Mouse (Mus musculus) limb, embryonic 13.5 days (tissue): ENCODE results near the gene Dcun1d4. TPM values are rescaled to one million over a fixed set of nuclear protein-coding genes. Genes with fewer than 3 reads are reported as not detected.
A peak's percentile ranks its signal among the peaks of the same experiment; 100 is the strongest.

ENCODE experiments used
- ATAC-seq: fragments of 200-750 bp; cut with Nextera tagmentation; 2 replicates; pipeline ENCODE4 v1.8.0; 2017; ENCODE audit warnings: low read depth, moderate number of reproducible peaks, moderate TSS enrichment; ENCODE audit not compliant: low FRiP score
- H3K27ac ChIP-seq: fragments of 300-500 bp; sonication (generic); 2 replicates; pipeline ENCODE4 v1.5.1; 2015; ENCODE audit warnings: inconsistent platforms, mild to moderate bottlenecking, moderate library complexity
- H3K27me3 ChIP-seq: fragments of 300-500 bp; sonication (generic); 2 replicates; pipeline ENCODE4 v1.6.1; 2015; ENCODE audit warnings: mild to moderate bottlenecking, inconsistent platforms
- H3K36me3 ChIP-seq: fragments of 300-500 bp; sonication (generic); 2 replicates; pipeline ENCODE4 v1.6.1; 2015; ENCODE audit warnings: inconsistent platforms, mild to moderate bottlenecking, moderate library complexity
- H3K4me1 ChIP-seq: fragments of 300-500 bp; sonication (generic); 2 replicates; pipeline ENCODE4 v1.6.1; 2015; ENCODE audit warnings: inconsistent platforms
- H3K4me2 ChIP-seq: fragments of 300-500 bp; sonication (generic); replicated peaks from 2 replicates; pipeline ENCODE4 v1.6.1; 2015; ENCODE audit warnings: inconsistent platforms, mild to moderate bottlenecking, moderate library complexity
- H3K4me3 ChIP-seq: fragments of 300-500 bp; sonication (generic); 2 replicates; pipeline ENCODE4 v1.5.1; 2015; ENCODE audit warnings: moderate library complexity, mild to moderate bottlenecking, inconsistent platforms
- H3K9ac ChIP-seq: fragments of 300-500 bp; sonication (generic); 2 replicates; pipeline ENCODE4 v1.6.1; 2015; ENCODE audit warnings: mild to moderate bottlenecking, inconsistent platforms
- H3K9me3 ChIP-seq: fragments of 300-500 bp; sonication (generic); 2 replicates; pipeline ENCODE4 v1.6.1; 2016; ENCODE audit warnings: inconsistent platforms
- WGBS: fragments of 180-500 bp; shearing (Covaris S2); methylation state at CpG from one replicate; pipeline ENCODE4 v1.1.7; 2015; 5-methylcytosine and 5-hydroxymethylcytosine counted together
- polyA plus RNA-seq: library from polyadenylated mRNA; unstranded; fragments of >200 nt; fragmentation: Nextera tagmentation; extraction: Ambion mirVana; gene quantifications from 2 replicates; pipeline ENCODE4 v1.2.1, GENCODE M21; 2015

The Dcun1d4 gene
- polyA plus RNA-seq, result 31.9 and 32.7 TPM in 2 replicates

GRCm38 (mm10) chr5:73480700-73481099 lies at the start of gene Dcun1d4:
Gene Dcun1d4 (plus strand): TSS chr5:73481000.
- Histone ChIP-seq H3K27ac (no peak within 1 kb of the TSS), H3K4me2 (no peak within 1 kb of the TSS), H3K9ac (no peak within 1 kb of the TSS), H3K4me1 (no peaks in the 10 kb centered on the region), H3K36me3 (no peaks in the 10 kb centered on the region), H3K4me3 (no peak within 1 kb of the TSS), H3K9me3 (no peaks in the 10 kb centered on the region), H3K27me3 (no peaks in the 10 kb centered on the region)
- 85% methylated on average over 7 of the region's 7 CpGs for WGBS
- ATAC-seq, result no peak

GRCm38 (mm10) chr5:73431581-73431980 lies 49.2 kb upstream of the Dcun1d4 start:
- ATAC-seq, result peak; percentile 51; the same call in 1 of the 2 replicates
- 23% methylated on average over 14 of the region's 14 CpGs for WGBS
- 0 out of 2 replicates have a peak, but pooled peaks cover 3% of the 10 kb centered on the region for H3K27me3 ChIP-seq
- H3K9ac ChIP-seq, result no peak overlapping the region
- no peaks in the 10 kb centered on the region for H3K36me3 ChIP-seq
- H3K4me3 ChIP-seq, result no peak overlapping the region
- H3K4me2 ChIP-seq, result no peak overlapping the region
- H3K27ac ChIP-seq, result no peak overlapping the region
- H3K9me3 ChIP-seq, result no peaks in the 10 kb centered on the region
- H3K4me1 ChIP-seq, result no peaks in the 10 kb centered on the region

- Histone ChIP-seq H3K9me3 (no peaks in the 10 kb centered on the region), H3K9ac (no peak overlapping the region), H3K27me3 (0 out of 2 replicates have a peak, but pooled peaks cover 3% of the 10 kb centered on the region), H3K27ac (no peak overlapping the region), H3K36me3 (no peaks in the 10 kb centered on the region), H3K4me2 (no peak overlapping the region), H3K4me1 (no peaks in the 10 kb centered on the region), H3K4me3 (no peak overlapping the region)
- no peak for ATAC-seq
- WGBS, result 82% methylated on average over 6 of the region's 6 CpGs
These were observed 48.0 kb upstream of the Dcun1d4 start for GRCm38 (mm10) chr5:73432805-73433204.

GRCm38 (mm10) chr5:73434764-73435163 lies 46.0 kb upstream of the Dcun1d4 start:
- no peaks in the 10 kb centered on the region for H3K4me1 ChIP-seq
- H3K4me3 ChIP-seq, result no peak overlapping the region
- H3K9ac ChIP-seq, result no peak overlapping the region
- no peaks in the 10 kb centered on the region for H3K36me3 ChIP-seq
- WGBS, result 68% methylated on average over 7 of the region's 7 CpGs
- H3K4me2 ChIP-seq, result no peak overlapping the region
- no peaks in the 10 kb centered on the region for H3K9me3 ChIP-seq
- H3K27me3 ChIP-seq, result 0 out of 2 replicates have a peak, but pooled peaks cover 3% of the 10 kb centered on the region
- no peak for ATAC-seq
- no peak overlapping the region for H3K27ac ChIP-seq

GRCm38 (mm10) chr5:73442176-73442575 lies 38.6 kb upstream of the Dcun1d4 start:
- H3K9ac ChIP-seq, result no peak overlapping the region
- no peak for ATAC-seq
- no peak overlapping the region for H3K4me3 ChIP-seq
- no peaks in the 10 kb centered on the region for H3K9me3 ChIP-seq
- WGBS, result 57% methylated on average over 9 of the region's 9 CpGs
- 0 out of 2 replicates have a peak, but pooled peaks cover 3% of the 10 kb centered on the region for H3K4me1 ChIP-seq
- H3K27ac ChIP-seq, result no peak overlapping the region
- no peaks in the 10 kb centered on the region; the same call in 1 of the 2 replicates for H3K27me3 ChIP-seq
- no peak overlapping the region for H3K4me2 ChIP-seq
- no peaks in the 10 kb centered on the region for H3K36me3 ChIP-seq

GRCm38 (mm10) chr5:73450276-73450675 lies 30.5 kb upstream of the Dcun1d4 start:
- Histone ChIP-seq H3K4me1 (no peaks in the 10 kb centered on the region), H3K9ac (no peak overlapping the region), H3K27ac (no peak overlapping the region), H3K4me3 (no peak overlapping the region), H3K4me2 (no peak overlapping the region), H3K36me3 (no peaks in the 10 kb centered on the region), H3K9me3 (no peaks in the 10 kb centered on the region), H3K27me3 (no peaks in the 10 kb centered on the region)
- ATAC-seq, result no peak
- WGBS, result 79% methylated on average over 1 of the region's 1 CpGs

GRCm38 (mm10) chr5:73454502-73455306 lies 26.1 kb upstream of the Dcun1d4 start:
- Histone ChIP-seq H3K4me3 (no peak overlapping the region), H3K27ac (no peak overlapping the region), H3K9ac (no peak overlapping the region), H3K4me2 (no peak overlapping the region), H3K36me3 (no peaks in the 10 kb centered on the region), H3K27me3 (no peaks in the 10 kb centered on the region), H3K9me3 (no peaks in the 10 kb centered on the region), H3K4me1 (no peaks in the 10 kb centered on the region)
- no peak for ATAC-seq
- 75% methylated on average over 2 of the region's 2 CpGs for WGBS

GRCm38 (mm10) chr5:73455307-73455687 lies 25.5 kb upstream of the Dcun1d4 start:
- Histone ChIP-seq H3K27me3 (no peaks in the 10 kb centered on the region), H3K9ac (no peak overlapping the region), H3K4me2 (no peak overlapping the region), H3K9me3 (no peaks in the 10 kb centered on the region), H3K27ac (no peak overlapping the region), H3K4me1 (no peaks in the 10 kb centered on the region), H3K36me3 (no peaks in the 10 kb centered on the region), H3K4me3 (no peak overlapping the region)
- ATAC-seq, result no peak
- 71% methylated on average over 5 of the region's 5 CpGs for WGBS

- Histone ChIP-seq H3K27ac (no peak overlapping the region), H3K4me1 (no peaks in the 10 kb centered on the region), H3K4me3 (no peak overlapping the region), H3K4me2 (no peak overlapping the region), H3K27me3 (no peaks in the 10 kb centered on the region), H3K9ac (no peak overlapping the region), H3K9me3 (no peaks in the 10 kb centered on the region), H3K36me3 (no peaks in the 10 kb centered on the region)
- 76% methylated on average over 16 of the region's 16 CpGs for WGBS
- ATAC-seq, result 0 out of 2 replicates have a peak, but pooled peaks have one; percentile 24
These were observed 12.1 kb upstream of the Dcun1d4 start for GRCm38 (mm10) chr5:73468462-73469433.

GRCm38 (mm10) chr5:73474412-73475405 lies 6.1 kb upstream of the Dcun1d4 start:
- Histone ChIP-seq H3K27ac (no peak overlapping the region), H3K4me2 (no peak overlapping the region), H3K4me1 (no peaks in the 10 kb centered on the region), H3K9ac (no peak overlapping the region), H3K36me3 (no peaks in the 10 kb centered on the region), H3K9me3 (no peaks in the 10 kb centered on the region), H3K27me3 (no peaks in the 10 kb centered on the region), H3K4me3 (no peak overlapping the region)
- no peak for ATAC-seq
- 85% methylated on average over 20 of the region's 20 CpGs for whole genome bisulfite sequencing

GRCm38 (mm10) chr5:73481401-73481800 lies 601 bp downstream of the Dcun1d4 start:
- no peaks in the 10 kb centered on the region for H3K4me1 ChIP-seq
- no peak for ATAC-seq
- H3K36me3 ChIP-seq, result no peaks in the 10 kb centered on the region
- no peak overlapping the region for H3K4me2 ChIP-seq
- 90% methylated on average over 7 of the region's 7 CpGs for WGBS
- H3K27ac ChIP-seq, result no peak overlapping the region
- no peaks in the 10 kb centered on the region for H3K27me3 ChIP-seq
- no peak overlapping the region for H3K9ac ChIP-seq
- no peak overlapping the region for H3K4me3 ChIP-seq
- no peaks in the 10 kb centered on the region for H3K9me3 ChIP-seq
